Mouse (Mus musculus): ENCODE results near the gene Qsox1. TPM values are rescaled to one million over a fixed set of nuclear protein-coding genes. Genes with fewer than 3 reads are reported as not detected.

The Qsox1 gene
- polyA plus RNA-seq, 1 experiment from 2014 or later, result 27.0 TPM

GRCm38 (mm10) chr1:155777641-155778625 is 34.8 kb downstream of the Qsox1 start:
- no peak for ATAC-seq (ENCODE audit: insufficient number of reproducible peaks, low FRiP score)
- no peak overlapping the region for H3K9ac ChIP-seq
- no peaks in the 10 kb centered on the region for H3K4me1 ChIP-seq (replicated peaks)
- H3K27me3 ChIP-seq (replicated peaks), result peaks cover 9% of the 10 kb centered on the region; the same call in 1 of the 2 replicates
- peaks cover 7% of the 10 kb centered on the region for H3K9me3 ChIP-seq (replicated peaks)
- no peak overlapping the region for H3K4me2 ChIP-seq
- no peak overlapping the region for H3K27ac ChIP-seq (ENCODE audit: poor library complexity, severe bottlenecking)
- 66% methylated on average over 14 of the region's 14 CpGs for WGBS
- peaks cover 49% of the 10 kb centered on the region for H3K36me3 ChIP-seq
- H3K4me3 ChIP-seq, result no peak overlapping the region

GRCm38 (mm10) chr1:155759167-155759566 is 53.5 kb downstream of the Qsox1 start:
- Histone ChIP-seq H3K4me2 (no peak overlapping the region), H3K27me3 (replicated peaks) (peaks cover 6% of the 10 kb centered on the region; the same call in 1 of the 2 replicates), H3K4me3 (no peak overlapping the region), H3K9me3 (replicated peaks) (no peaks in the 10 kb centered on the region), H3K27ac (ENCODE audit: poor library complexity, severe bottlenecking) (no peak overlapping the region), H3K9ac (no peak overlapping the region), H3K4me1 (replicated peaks) (peaks cover 4% of the 10 kb centered on the region; the same call in 1 of the 2 replicates), H3K36me3 (no peaks in the 10 kb centered on the region)
- ATAC-seq (ENCODE audit: insufficient number of reproducible peaks, low FRiP score), result no peak
- 64% methylated on average over 12 of the region's 12 CpGs for WGBS

- WGBS, result 85% methylated on average over 4 of the region's 4 CpGs
- Histone ChIP-seq H3K9me3 (replicated peaks) (no peaks in the 10 kb centered on the region), H3K27me3 (replicated peaks) (peaks cover 9% of the 10 kb centered on the region), H3K4me1 (replicated peaks) (peaks cover 4% of the 10 kb centered on the region; the same call in 1 of the 2 replicates), H3K27ac (ENCODE audit: poor library complexity, severe bottlenecking) (no peak overlapping the region), H3K4me3 (no peak overlapping the region), H3K4me2 (no peak overlapping the region), H3K36me3 (no peaks in the 10 kb centered on the region), H3K9ac (no peak overlapping the region)
- ATAC-seq (ENCODE audit: insufficient number of reproducible peaks, low FRiP score), result no peak
Measured at GRCm38 (mm10) chr1:155758711-155759110, 54.0 kb downstream of the Qsox1 start.

DNA sequence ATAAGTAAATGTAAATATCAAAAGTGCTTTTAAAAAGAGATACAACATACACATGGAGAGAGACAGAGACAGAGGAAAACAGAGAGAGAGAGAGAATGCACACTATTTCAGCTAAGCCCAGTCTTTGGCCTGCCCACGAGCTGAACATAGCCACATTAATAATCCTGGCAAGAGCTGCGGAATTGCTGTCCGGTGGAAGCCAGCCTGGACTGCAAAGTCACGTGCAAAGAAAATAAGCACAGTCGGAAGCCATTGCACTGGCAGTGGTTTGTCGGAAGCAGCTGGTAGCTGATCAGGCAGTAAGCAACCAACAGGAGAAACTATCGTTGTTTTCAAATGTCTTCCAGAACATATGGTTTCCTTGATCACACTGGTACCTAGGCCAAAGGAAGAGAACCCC is 55.1 kb downstream of the Qsox1 start:
- Histone ChIP-seq H3K9ac (no peak overlapping the region), H3K4me3 (no peak overlapping the region), H3K27ac (ENCODE audit: poor library complexity, severe bottlenecking) (no peak overlapping the region), H3K27me3 (replicated peaks) (peaks cover 18% of the 10 kb centered on the region), H3K4me1 (replicated peaks) (peaks cover 4% of the 10 kb centered on the region; the same call in 1 of the 2 replicates), H3K4me2 (no peak overlapping the region), H3K36me3 (no peaks in the 10 kb centered on the region), H3K9me3 (replicated peaks) (no peaks in the 10 kb centered on the region)
- no peak for ATAC-seq (ENCODE audit: insufficient number of reproducible peaks, low FRiP score)
- WGBS, result 80% methylated on average over 7 of the region's 7 CpGs

DNA sequence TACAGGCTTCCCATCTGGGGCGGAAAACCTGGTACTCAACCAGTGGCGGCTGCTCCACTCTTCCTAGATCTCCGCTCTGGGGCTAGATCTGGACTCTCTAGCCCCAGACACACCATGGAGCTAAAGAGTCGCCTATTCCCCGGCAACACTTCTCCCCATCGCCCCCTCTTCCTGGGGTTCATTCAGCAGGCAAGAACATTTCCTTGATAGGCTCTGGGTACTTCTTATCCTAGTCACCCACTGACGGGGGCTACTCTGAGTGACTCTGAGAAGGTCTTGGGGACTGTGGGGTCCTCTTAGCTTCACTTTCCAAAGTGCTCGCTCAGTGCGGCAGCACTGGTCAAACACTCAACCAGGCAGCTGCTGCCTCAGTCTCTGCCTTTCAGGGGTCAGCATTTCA is 59.3 kb downstream of the Qsox1 start:
- Histone ChIP-seq H3K4me3 (no peak overlapping the region), H3K36me3 (no peaks in the 10 kb centered on the region), H3K27me3 (replicated peaks) (peaks cover 59% of the 10 kb centered on the region), H3K27ac (ENCODE audit: poor library complexity, severe bottlenecking) (no peak overlapping the region), H3K9ac (no peak overlapping the region), H3K4me1 (replicated peaks) (no peaks in the 10 kb centered on the region), H3K4me2 (no peak overlapping the region), H3K9me3 (replicated peaks) (no peaks in the 10 kb centered on the region)
- no peak for ATAC-seq (ENCODE audit: insufficient number of reproducible peaks, low FRiP score)
- WGBS, result 69% methylated on average over 9 of the region's 9 CpGs

DNA sequence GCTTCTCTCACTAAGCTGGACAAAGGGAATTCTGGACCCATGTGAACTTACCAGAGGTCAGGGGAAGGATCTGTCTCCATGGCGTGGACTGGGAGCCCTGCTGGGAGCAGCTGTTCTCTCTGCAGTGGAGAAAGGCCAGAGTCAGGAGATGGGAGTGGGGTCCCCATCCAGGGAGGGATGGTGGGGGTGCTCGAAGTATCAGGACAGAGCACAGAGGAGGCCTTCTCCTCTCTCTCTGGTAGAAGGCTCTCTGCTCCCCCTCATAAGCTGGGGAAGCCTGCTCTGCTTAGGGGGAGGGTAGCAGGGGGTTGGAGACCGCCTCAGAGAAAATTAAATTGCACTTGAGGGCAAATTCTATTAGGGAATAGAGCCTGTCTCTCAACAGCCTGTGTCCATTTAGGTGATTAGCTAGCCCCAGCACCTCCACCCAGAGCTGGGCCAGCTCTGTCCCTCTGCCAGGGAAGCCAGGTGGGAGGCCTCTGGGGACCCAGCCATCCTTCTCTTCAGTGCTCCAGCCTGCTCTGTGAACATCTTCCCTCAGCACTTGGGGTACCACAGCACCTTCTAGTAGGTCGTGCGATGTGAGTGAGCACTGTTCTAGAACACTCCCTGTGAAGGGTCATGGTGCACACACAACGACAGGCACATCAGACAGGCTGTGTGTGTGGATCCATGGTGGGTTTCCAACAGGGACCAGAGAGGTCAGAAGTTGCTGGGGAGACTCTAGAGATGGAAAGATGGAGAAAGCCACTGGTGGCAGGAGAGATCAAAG is 61.0 kb downstream of the Qsox1 start, which contains the start of gene Lhx4:
Gene Lhx4 (minus strand): TSS at position 201 of the 772 bp plus-strand sequence.
- WGBS, result 46% methylated on average over 6 of the region's 6 CpGs
- H3K36me3 ChIP-seq, result no peaks in the 10 kb centered on the region
- no peak within 1 kb of the TSS for H3K9ac ChIP-seq
- H3K27ac ChIP-seq (ENCODE audit: poor library complexity, severe bottlenecking), result no peak within 1 kb of the TSS
- H3K4me2 ChIP-seq, result no peak within 1 kb of the TSS
- H3K9me3 ChIP-seq (replicated peaks), result no peaks in the 10 kb centered on the region
- H3K4me1 ChIP-seq (replicated peaks), result no peaks in the 10 kb centered on the region
- ATAC-seq (ENCODE audit: insufficient number of reproducible peaks, low FRiP score), result no peak
- no peak within 1 kb of the TSS for H3K4me3 ChIP-seq
- peaks cover 76% of the 10 kb centered on the region for H3K27me3 ChIP-seq (replicated peaks)

- Histone ChIP-seq H3K9me3 (replicated peaks) (no peaks in the 10 kb centered on the region), H3K36me3 (no peaks in the 10 kb centered on the region), H3K4me1 (replicated peaks) (no peaks in the 10 kb centered on the region), H3K4me2 (no peak overlapping the region), H3K4me3 (no peak overlapping the region), H3K9ac (no peak overlapping the region), H3K27ac (ENCODE audit: poor library complexity, severe bottlenecking) (no peak overlapping the region), H3K27me3 (replicated peaks) (peaks cover 86% of the 10 kb centered on the region)
- ATAC-seq (ENCODE audit: insufficient number of reproducible peaks, low FRiP score), result no peak
- WGBS, result 24% methylated on average over 11 of the region's 11 CpGs
Measured at GRCm38 (mm10) chr1:155750517-155751178, 62.0 kb downstream of the Qsox1 start.

- peaks cover 4% of the 10 kb centered on the region for H3K4me1 ChIP-seq (replicated peaks)
- ATAC-seq (ENCODE audit: insufficient number of reproducible peaks, low FRiP score), result no peak
- no peaks in the 10 kb centered on the region for H3K36me3 ChIP-seq
- WGBS, result 71% methylated on average over 5 of the region's 5 CpGs
- peaks cover 79% of the 10 kb centered on the region for H3K27me3 ChIP-seq (replicated peaks)
- no peak overlapping the region for H3K4me2 ChIP-seq
- no peak overlapping the region for H3K9ac ChIP-seq
- no peak overlapping the region for H3K4me3 ChIP-seq
- H3K27ac ChIP-seq (ENCODE audit: poor library complexity, severe bottlenecking), result no peak overlapping the region
- H3K9me3 ChIP-seq (replicated peaks), result no peaks in the 10 kb centered on the region
Measured at GRCm38 (mm10) chr1:155747911-155748310, 64.8 kb downstream of the Qsox1 start.

GRCm38 (mm10) chr1:155747011-155747410 is 65.7 kb downstream of the Qsox1 start:
- ATAC-seq (ENCODE audit: insufficient number of reproducible peaks, low FRiP score), result no peak
- Histone ChIP-seq H3K4me1 (replicated peaks) (peaks cover 10% of the 10 kb centered on the region), H3K36me3 (no peaks in the 10 kb centered on the region), H3K9ac (no peak overlapping the region), H3K4me3 (no peak overlapping the region), H3K27me3 (replicated peaks) (peaks cover 81% of the 10 kb centered on the region), H3K27ac (ENCODE audit: poor library complexity, severe bottlenecking) (no peak overlapping the region), H3K4me2 (no peak overlapping the region), H3K9me3 (replicated peaks) (no peaks in the 10 kb centered on the region)
- 22% methylated on average over 8 of the region's 8 CpGs for WGBS

GRCm38 (mm10) chr1:155742411-155743363 is 70.0 kb downstream of the Qsox1 start:
- Histone ChIP-seq H3K9me3 (replicated peaks) (no peaks in the 10 kb centered on the region), H3K4me2 (peak overlapping the region; percentile 100), H3K9ac (peak overlapping the region; percentile 55), H3K27ac (ENCODE audit: poor library complexity, severe bottlenecking) (no peak overlapping the region), H3K4me3 (peak overlapping the region; percentile 68), H3K27me3 (replicated peaks) (peaks cover 83% of the 10 kb centered on the region), H3K36me3 (no peaks in the 10 kb centered on the region), H3K4me1 (replicated peaks) (peaks cover 32% of the 10 kb centered on the region)
- ATAC-seq (ENCODE audit: insufficient number of reproducible peaks, low FRiP score), result peak; percentile 61
- WGBS, result 1% methylated on average over 79 of the region's 81 CpGs

Measured in heart, embryonic 12.5 days (tissue).